Mouse (Mus musculus) lung, postnatal 36 days (tissue): ENCODE measurements around the gene Cacna2d3.

Source experiments
- DNase-seq: peaks from one replicate; pipeline ENCODE4 v3.0.0; 2022; ENCODE audit warnings: mixed read lengths

The Cacna2d3 gene

DNA sequence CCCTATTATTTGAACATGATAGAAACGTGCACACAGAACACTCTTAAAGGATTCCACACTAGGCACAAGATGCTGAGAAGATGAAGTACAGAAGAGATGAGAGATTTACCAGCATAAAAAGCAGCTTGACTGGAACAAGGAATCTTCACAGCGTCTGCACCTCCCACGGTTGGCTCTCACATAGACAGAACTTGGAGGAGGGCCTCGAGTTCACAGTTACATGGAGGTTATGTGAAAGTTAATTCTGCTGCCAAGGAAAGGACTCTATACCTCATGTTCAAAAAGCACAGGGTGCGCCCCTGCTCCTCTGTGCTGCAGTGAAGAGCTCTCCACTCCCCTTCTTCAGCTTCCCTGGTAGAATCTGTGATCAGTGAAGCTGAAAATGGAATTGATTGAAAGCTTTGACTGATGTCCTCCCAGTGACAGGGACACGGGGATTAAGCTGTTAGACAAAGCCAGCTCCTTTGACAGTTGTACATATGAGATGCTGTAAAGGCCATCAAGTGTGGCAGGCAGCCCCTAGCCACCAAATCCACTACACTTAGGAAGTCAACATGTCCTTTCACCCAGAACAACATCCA is 243.2 kb downstream of the Cacna2d3 start:
- no peak for DNase-seq

DNA sequence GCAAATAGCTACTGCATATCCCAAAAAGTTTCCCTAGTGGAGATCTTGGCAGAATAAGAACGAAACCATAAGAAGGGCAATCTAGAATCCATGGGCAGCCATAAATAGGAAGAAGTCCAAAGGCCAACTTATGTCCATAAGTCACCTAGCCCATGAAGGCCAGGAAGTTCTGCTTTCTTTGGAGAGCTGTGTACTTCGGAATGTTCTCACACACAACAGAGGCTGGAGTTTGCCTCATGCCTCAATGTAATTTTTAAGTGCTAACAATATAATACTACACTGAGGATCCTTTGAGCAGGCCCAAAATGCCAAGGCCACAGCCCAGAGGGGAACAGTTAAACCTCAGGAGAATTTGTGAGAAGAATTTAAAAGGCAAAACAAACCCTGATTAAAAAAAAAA is 257.4 kb downstream of the Cacna2d3 start:
- DNase-seq = no peak

GRCm38 (mm10) chr14:29449203-29449602 is 272.5 kb downstream of the Cacna2d3 start:
- no peak for DNase-seq

DNA sequence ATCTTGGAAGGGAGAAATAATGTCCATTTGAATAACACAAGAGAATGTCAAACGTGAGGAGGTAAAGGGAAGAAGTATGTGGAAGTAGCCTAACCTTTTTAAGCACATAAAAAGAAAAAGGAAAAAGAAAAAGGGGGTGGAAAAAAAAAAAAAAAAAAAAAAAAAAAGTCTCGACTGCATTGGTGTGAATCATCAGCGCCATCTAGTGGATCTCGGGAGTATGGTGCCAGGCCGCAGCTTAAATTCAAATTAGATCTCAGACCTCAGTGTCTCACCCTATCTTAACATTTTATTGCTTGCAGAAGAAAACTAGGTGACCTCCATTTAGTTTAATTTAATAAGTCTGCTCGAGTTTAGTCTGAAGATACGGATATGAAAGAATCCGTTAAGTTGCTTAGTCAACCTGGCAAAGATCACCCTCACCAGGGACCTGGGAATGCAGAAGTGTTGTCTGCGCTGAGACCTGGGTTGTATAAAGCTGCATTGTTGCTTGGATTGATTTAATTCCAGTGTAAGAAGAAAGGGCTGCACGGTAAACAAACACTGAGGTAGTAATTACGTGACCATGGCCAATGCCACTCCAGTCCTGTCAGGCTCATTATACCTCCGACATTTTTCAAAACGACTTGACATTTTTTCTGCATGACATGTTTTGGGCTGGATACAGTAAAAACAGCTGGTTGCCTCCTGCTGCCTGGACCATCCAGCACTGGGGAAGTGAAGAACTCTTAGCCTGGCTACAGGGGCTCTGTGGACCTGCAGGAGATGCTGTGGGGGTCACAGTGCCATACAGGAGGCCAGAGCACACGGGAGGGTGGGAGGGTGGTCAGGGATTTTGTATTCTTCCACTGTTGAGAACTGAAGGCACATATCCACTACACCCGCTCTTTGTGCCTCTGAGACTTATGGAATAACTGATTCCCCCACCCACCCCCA is 278.3 kb downstream of the Cacna2d3 start:
- DNase-seq = peak; percentile 76

GRCm38 (mm10) chr14:29442476-29442875 is 279.2 kb downstream of the Cacna2d3 start:
- DNase-seq = no peak

DNA sequence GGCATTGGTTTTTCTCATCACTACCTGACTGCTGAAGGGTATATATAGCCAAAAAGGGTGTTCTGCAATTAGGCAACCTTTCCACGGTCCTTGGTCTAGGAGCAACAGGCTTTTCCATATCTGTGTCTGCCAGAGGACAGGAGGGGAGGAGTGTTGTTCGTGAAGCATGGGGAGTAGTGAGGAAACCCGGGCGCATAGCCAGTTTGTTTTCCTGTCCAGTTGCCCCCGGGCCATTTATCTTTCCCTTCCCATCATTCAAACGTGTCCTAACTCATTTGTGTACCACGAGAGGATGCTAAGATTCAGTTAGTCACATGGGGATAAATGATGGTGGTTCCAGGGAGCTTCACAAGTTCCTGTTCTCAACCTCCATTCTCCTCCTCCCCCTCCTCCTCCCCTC is 283.0 kb downstream of the Cacna2d3 start:
- DNase-seq = no peak

DNA sequence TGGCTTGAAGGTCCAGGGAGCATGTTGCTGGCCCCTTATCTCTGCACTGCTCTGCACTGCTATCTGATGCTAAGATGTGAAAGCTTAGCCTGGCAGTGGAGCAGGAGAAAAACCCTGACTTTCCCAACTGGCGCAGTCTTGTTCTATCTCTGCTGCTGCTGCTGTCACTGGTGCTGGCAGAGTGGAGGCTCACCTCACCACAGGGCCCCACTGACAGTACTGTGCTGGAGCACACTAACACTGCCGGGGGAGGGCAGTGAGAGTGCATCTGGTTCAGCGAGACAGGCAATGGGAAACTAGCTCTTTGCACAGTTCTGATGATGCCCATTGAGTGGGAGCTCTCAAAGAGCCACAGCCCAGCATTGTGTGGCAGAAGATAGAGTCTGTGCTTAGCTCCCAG is 283.4 kb downstream of the Cacna2d3 start:
- DNase-seq = no peak

DNA sequence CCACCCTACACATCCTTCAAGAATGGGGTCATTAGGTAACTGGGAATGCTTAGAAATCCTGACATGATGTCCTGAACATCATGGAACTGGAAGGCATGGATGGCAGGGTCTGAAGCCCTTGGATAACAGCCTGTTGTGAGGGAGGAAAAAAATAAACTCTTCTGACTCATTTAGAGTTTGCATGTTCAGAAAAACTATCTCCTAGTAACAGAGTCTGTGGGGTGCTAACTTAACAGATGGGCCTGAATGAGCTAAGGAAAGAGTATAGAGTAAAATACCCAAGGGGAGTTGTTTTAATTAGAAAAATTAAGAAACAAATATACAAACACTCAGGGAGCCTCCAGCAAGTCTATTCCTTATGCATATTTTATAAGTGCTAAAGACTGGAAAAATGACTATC is 286.5 kb downstream of the Cacna2d3 start:
- no peak for DNase-seq

DNA sequence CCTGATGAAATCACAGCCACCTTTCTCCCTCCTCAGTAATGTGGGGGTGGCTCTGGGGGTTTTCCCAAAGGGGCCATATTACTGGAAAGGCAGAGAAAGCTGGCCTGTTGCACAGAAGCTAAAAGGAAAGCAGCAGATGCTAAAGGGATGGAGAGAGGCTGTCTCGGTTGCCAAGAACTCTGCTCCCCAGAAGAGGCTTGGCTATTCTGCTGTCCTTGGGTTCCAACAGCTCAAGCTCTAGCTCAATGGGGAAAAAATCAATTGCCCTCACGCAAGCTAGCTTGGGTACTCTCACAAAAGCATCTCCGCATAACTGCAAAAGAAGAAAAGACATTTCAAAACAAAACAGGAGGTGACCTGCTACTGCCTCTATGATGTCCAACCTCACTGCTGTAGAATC is 287.9 kb downstream of the Cacna2d3 start:
- no peak for DNase-seq

- no peak for DNase-seq
Observed at GRCm38 (mm10) chr14:29433076-29433714, 288.5 kb downstream of the Cacna2d3 start.

- DNase-seq = no peak
Observed at GRCm38 (mm10) chr14:29429788-29430187, 291.9 kb downstream of the Cacna2d3 start.

DNA sequence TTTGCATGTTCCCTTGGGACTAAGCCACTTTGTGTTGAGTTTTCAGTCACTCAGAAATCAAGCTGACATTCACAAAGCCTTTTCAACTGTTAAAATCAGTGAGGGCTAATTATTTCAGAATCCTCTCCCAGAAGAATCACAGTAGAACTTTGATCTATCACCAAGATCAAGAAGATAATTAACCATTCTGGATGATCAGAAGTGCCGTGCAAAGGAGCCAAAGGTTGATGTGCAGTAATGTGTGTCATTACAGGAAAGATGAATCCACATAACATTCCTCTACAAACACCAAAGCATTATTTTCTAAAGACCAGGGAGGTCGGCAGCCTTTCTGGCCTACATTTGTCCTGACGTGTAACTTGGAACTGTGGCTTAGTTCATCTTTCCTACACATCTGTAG is 296.0 kb downstream of the Cacna2d3 start:
- DNase-seq = no peak

DNA sequence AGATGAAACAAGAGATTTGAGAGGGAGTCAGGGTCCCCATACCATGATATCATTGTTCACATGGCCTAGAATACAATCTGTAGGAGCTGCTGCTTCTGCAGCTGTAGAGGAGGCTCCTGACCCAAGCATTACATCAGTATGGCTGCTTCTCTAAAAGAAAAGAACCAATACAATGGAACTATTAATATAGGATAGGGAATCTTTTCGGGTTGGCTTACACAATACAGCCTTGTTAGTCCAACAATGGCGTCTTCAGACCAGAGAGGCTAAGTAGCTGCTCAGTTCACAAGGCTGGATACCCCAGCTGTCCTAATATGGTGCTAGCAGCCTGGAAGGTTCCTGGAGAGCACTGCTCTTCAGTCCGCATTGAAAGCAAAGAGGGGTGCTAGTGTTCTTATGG is 296.5 kb downstream of the Cacna2d3 start:
- DNase-seq = no peak

GRCm38 (mm10) chr14:29405878-29406165 is 315.8 kb downstream of the Cacna2d3 start:
- DNase-seq = no peak

- DNase-seq = no peak
Observed at GRCm38 (mm10) chr14:29405125-29405877, 316.4 kb downstream of the Cacna2d3 start.

GRCm38 (mm10) chr14:29403849-29404808 is 317.5 kb downstream of the Cacna2d3 start:
- DNase-seq = peak; percentile 4

- no peak for DNase-seq
Observed at GRCm38 (mm10) chr14:29402471-29402870, 319.2 kb downstream of the Cacna2d3 start.

DNA sequence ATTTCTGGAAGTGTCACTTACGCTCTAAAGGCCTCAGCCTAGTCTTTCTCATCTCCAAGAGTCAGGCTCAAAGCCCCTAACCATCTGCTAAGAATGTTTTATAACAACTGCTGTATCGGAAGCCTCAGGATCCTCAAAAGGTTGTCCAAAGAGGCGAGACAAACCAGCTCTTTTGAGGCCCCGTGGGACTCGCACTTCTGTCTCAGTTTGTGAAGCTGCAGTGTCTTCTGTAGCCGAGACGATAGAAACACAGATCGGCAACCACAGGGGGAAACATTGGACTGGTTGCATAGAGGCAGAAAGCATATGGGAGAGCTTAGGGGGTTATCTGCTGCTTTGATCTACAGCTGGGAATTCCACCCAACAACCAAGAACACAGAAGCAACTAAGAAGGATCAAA is 327.9 kb downstream of the Cacna2d3 start:
- no peak for DNase-seq

GRCm38 (mm10) chr14:29392851-29393250 is 328.8 kb downstream of the Cacna2d3 start:
- no peak for DNase-seq

DNA sequence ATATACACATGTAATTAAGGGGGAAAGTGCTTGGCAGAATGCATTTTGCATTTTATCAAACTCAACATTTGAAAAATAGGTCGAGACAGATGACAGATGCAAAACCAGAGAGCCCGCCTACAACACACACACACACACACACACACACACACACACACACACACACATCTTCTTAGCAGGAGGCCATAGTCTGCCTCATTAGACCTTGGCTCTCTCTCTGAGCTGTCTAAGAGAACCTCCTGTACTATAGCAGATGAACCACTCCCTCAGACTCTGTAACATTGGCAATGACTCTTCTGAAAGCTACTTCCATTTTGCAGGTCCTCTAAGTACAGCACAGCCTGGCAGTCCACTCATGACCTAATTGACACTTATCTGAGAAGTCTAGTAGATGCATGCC is 330.2 kb downstream of the Cacna2d3 start:
- no peak for DNase-seq

DNA sequence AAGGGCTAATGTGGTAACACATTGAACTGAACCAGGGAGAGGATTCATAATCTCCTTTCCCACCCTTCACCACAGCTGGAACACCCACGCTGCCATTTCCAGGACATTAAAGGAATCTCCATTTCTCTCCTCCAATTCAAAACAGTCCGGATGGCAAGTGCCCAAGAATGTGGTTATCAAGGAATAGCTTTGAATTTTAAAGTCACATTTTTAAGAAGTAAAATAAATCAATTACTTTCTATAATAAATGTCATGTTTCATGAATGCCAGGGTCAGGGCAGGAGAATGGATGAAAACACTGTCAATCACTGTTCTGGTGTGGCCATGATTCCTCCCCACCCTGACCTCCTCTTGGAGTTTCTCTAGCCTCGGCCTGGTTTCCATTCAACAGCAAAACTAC is 333.9 kb downstream of the Cacna2d3 start:
- no peak for DNase-seq

DNA sequence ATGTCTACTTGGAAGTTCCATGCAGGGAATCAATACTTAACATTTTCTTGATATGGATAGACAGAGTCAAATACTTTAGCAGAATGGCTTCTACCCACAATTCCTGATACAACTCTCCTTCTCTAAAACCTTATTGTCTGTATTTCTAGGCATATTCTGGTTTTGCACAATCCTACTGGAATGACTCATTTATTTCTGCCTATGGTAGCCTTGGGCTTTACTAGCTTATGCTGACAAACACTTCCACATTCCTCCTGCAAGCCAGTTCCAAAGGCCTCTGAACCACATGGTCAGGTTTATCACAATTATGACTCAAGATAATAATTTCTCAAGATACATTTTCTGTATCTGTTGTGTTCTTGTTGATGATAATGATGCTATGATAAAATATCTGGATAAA is 336.2 kb downstream of the Cacna2d3 start:
- DNase-seq = no peak
